Mouse (Mus musculus): ENCODE data around the gene 2210010C04Rik.

Gene 2210010C04Rik

DNA sequence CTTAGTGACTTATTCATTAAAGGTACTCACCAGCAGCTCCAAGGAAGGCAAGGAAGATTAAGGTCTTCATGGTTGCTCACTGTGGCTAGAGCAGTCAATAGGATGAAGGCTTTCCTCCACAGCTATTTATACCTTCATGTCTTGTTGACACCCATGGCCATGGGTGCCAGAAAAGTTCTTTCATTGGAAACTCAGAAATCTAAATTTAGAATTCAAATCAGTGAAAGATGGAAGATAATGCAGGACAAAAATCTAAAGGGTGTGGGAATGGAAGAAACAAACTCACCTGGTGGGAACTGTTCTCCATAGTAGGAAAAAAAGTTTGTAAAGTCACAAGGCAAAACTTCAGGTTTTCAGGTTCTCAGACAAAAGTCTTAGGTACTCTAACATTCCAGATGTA is at the start of gene 2210010C04Rik:
Gene 2210010C04Rik, minus strand, starts transcription at position 101 of the 400 bp plus-strand sequence.
- DNase-seq (ENCODE audit: low read depth) = no peak

DNA sequence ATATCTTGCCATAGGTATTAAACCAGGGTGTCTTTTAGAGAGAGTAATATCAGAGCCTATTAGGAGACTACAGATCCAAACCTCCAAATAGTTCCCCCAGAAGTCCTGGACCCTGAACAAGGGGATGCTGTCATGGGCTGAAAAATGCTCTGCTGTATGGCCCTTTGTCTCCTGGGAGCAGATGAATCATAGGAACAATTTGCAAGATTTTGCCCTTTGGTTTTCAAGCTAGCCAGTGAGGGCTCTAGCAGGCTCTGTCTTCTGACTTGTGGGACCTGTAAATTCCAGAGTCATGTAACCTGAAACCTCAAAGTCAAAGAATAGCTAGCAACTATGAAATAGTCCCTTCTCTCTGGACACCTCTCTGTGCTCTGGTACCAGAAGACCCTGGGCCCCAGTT is 44.8 kb upstream of the 2210010C04Rik start:
- no peak for DNase-seq (ENCODE audit: low read depth)

DNA sequence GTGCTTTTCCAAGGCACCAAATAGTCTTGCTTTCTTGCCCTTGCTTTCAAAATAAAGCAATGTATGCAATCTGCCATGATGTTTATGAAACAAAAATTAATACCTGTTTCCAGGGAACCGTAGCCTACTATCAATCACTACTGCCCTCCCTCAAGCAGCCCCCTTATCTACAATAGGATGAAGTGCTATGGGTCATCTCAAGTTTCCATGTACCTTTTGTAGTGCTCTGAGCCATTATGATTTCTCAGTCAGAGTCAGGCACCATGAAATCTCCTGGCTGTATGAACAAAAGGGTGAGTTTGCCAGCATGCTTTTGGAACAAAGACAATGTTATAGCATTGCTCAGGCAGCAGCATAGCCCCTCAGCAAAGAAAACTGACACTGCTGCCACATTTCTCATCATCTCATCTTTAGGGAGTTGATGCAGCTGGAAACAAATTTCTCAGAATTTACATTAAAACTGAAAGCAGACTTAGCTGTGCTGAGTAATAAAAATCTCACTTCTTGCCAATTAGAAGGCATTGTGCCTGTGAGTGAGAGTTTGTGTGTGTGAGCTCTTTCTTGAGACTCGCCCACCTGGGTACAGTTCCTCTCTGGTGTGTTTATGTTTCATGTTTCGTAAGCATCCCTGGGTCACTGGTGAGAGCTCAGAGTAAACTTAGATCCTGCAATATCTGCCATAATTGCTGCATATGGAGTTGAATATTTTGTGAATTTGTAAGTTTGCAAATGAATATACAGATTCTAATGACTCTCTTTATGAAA is 43.4 kb upstream of the 2210010C04Rik start:
- DNase-seq (ENCODE audit: low read depth) = no peak

DNA sequence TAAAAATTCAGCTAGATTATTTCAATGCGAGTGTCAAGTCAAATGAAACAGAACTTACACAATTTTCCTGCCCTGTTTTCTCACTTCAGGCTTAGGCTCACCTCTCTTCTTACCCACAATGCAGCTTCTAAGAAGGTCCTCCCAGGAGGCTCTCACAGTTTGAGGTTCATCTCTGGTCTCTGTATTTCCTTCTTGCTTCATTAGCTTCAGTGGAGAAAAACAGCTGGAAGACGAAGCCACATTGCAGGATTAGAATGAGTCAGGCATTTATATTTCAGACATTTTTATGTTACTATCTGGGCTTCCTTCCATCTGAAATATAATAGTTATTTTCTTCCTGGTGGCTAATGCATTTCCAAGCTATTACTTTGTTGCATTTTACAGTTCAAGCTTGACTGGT is 40.4 kb upstream of the 2210010C04Rik start:
- DNase-seq (ENCODE audit: low read depth) = peak; percentile 19

DNA sequence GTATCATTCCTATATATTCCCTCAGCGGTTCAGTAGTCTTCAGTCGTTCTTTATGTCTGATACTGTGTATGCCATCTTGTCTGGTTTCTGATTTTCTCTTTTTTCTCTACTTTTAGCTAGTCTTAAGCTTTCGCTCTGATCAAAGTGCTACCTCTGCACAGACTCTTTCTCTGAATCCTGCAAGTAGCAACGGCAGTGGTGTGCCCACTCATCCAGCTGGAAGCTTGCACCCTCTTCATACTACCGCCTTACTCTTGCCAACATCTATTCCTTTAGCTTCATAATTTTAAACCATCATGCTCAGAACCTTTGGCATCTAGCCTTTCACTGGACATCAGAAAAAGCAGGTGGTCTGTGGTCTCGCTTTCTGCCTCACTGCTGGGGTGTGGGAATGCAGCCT is 28.0 kb upstream of the 2210010C04Rik start:
- DNase-seq (ENCODE audit: low read depth) = no peak

DNA sequence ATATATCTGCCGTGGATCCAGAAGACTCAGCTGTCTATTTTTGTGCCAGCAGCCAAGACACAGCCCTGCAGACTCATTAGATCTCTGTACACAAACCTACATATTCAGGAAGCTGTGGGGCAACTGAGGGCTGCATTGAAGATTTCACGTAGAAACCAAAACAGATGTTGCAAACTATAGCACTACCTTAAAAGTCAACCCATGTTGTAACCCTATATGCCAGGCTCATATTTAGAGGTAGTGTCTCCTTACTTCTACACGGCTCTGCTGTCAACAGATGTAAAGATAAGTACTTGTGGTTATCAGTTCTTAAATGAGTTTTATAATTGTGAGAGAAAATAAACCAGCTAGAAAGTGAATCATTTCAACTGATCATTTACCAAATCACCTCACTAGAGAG is 27.4 kb upstream of the 2210010C04Rik start:
- no peak for DNase-seq (ENCODE audit: low read depth)

DNA sequence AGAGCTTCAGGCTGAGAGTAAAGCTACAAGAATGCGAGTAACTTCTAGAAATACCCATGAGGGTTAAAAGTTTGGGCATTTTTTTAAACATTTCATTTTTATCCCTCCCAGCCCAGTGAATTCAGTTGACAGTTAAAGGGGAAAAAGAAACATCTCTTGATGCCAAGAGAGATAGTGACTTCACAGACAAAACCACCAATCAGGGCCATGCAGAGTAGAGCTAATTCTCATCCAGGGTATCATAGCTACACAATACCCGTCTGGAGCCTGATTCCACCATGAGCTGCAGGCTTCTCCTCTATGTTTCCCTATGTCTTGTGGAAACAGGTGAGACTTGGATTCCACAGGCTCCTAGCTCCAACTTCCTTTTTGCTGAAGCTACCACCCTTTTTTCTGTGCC is 26.8 kb upstream of the 2210010C04Rik start:
- DNase-seq (ENCODE audit: low read depth) = no peak

DNA sequence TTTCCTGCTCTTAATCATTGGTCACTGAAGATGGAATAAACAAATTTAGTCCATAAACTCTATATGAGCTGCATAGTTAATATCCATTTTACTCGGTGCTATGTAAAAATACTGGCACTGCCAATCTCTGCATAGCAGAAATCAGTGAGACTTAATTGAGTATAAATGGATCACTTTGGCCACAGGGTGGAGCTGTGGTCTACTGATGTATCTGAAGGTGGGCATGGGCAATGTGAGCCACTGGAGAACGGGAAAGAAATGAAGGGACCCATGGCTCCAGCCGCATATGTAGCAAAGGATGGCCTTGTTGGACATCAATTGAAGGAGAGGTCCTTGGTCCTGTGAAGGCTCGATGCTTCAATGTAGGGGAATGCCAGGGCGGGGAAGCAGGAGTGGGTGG is 25.8 kb upstream of the 2210010C04Rik start:
- no peak for DNase-seq (ENCODE audit: low read depth)

DNA sequence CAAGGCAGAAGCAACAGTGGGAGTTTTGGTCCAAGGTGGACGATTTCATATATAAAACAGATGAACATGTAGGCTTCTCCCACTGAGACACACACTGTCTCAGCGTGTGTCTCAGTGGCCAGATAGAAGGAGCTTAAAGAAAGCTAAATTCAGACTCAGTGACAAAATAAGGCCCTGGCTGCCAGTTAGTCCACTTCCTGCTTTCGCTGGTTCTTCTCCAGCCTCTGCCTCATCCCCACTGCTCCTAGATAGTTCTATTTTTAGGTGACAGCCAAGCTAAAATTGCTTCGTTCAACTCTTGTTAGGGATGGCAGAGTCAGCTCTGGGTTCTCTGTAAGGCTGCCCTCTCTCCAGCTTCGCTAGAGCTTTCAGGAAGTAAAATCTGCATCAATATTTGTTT is 22.3 kb upstream of the 2210010C04Rik start:
- no peak for DNase-seq (ENCODE audit: low read depth)

DNA sequence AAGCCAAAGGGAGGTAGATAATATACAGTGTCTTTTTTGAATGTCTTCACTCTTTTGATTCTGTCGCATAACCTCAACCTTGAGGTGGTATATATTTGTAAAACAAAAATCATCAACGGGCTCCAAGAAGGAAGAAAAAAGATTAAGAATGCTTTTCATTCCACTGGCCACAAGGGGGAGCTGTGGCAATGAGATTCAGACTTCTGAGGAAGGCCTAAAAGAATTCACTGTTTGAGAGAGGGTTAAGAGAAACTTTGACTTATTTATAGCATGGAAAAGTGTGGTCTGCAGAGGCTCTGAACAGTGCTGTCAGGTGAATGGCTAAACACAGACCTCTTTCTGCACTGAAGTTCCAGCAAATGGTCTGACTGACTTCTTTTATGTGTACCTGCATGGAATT is 20.3 kb upstream of the 2210010C04Rik start:
- no peak for DNase-seq (ENCODE audit: low read depth)

DNA sequence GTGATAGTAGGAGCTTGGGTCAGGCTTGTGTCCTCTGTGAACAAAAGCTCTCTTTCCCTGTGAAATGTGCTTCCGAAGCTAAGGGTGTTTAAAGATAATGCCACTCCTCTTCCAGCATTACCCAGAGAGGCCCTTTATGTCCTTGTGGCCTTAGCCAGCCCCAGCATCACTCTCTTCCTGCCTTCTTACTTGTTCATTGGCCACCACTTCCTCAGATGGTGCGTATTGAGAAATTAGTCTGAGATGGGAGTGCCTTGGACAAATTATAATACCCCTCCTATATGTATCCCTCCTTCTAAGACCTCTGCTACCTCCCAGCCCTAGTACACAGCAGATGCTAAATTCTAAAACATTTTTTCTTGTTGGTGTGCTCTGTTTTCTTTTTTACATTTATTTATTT is 19.1 kb upstream of the 2210010C04Rik start:
- no peak for DNase-seq (ENCODE audit: low read depth)

DNA sequence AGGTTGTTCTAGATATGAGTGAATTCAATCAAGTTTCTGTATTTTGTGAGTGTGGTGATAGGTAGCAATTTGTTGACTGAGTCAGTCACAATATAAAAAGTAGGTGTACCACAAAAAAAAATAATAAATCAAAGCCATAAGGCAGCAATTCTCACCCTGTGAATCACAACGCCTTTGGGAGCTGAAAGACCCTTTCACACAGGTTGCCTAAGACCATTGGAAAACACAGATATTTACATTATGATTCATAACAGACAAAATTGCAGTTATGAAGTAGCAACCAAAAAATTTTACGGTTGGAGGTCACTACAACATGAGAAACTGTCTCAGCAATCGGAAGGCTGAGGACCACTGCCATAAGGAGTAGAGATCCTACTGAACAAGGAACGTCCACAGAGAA is 16.5 kb upstream of the 2210010C04Rik start:
- no peak for DNase-seq (ENCODE audit: low read depth)

DNA sequence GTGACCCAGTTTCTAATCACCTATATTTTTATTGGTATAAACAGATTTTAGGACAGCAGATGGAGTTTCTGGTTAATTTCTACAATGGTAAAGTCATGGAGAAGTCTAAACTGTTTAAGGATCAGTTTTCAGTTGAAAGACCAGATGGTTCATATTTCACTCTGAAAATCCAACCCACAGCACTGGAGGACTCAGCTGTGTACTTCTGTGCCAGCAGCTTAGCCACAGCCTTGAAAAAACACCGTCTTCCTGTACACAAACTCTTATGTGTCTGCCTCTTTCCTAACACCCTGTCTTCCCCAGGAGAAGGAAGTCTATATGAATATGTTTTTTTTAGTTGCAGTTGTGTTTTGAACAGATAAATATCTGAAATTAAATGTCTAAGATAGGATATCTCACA is 13.3 kb upstream of the 2210010C04Rik start:
- DNase-seq (ENCODE audit: low read depth) = peak; percentile 54

DNA sequence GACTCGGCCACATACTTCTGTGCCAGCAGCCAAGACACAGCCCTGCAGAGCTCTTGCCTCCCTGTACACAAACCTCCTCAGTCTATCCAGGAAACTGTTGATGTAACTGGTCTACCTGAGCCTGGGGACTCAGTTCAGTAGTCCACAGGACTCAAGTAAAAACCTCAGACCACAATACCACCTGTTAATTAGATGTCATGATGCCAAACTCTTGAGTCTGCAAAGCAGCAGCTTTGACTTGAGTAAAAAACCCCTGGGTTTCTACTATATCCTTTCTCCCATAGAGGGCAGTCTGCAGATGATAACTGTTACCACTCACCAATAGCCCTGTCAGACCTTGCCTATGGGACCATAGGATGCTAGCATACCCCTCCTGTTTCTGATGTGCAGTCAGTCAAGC is 12.7 kb upstream of the 2210010C04Rik start:
- no peak for DNase-seq (ENCODE audit: low read depth)

DNA sequence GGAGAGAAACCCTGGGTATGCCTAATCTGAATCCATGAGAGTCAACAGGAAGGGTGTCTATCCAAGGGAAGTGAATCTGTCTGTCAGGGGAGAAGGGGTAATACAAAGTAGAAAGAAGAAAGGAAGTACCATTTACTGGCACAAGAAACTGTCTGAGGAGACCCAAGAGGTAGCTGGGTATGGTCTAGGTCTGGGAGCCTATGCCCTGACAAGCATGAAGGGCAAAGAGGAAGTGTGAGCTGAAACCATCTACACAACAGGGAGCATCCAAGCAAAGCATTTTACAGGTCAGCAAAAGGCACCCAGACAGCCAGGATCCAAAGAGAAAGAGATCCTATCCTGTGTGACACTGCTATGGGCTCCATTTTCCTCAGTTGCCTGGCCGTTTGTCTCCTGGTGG is 11.9 kb upstream of the 2210010C04Rik start:
- no peak for DNase-seq (ENCODE audit: low read depth)

DNA sequence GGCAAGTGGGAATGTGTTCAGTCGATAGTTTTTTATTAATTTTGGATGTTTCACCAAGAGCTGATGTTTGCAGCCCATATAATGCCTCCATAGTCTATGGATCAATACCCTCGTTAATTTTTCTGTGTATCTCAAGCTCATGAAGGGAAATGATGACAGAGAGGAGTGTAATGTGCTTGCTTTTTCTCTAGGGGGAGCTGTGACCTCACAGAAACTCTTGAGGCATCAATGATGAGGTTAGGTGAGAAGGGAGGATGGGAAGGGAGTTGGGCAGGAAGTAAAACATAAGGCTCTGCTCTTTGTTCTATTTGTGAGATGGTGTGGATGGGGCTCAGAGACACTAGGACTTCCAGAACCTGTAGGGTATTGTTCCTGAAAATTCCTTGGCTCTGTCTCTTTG is 11.2 kb upstream of the 2210010C04Rik start:
- no peak for DNase-seq (ENCODE audit: low read depth)

DNA sequence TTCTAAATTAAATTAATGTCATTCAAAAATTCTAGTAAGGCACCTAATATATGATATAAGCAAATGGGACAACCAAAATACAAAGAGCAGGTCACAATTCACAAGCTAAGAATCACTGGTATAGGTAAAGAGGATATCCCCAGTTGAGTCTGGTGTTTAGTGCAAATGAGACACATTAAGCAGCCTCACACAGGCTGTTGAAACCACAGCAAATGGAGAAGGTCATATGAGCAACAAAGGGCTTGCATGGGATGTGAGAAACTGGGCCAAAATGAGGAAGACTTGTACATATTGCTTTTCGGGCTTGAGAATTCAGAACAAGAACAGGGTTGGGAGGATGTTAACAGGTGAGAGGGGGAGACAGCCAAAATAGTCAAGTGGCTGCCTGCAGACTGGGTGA is 9.4 kb upstream of the 2210010C04Rik start:
- DNase-seq (ENCODE audit: low read depth) = no peak

DNA sequence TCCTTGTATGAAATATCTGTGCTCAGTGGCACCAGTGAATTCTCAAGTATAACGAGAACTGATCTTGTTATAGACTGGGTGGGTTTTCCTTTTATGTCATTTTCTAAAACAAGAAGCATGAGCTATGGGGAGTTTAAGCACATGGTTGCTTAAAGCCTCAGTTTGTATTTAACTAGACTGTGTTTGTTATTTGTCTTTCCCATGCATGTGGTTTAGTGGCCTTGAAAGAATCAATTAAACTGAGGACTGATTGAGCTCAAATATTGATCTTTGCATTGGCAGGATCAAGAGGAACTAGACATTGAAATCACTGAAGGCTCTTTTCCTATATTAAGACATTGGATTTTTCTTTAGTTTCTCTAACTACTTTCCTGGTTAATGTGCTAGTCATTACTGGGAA is 9.0 kb upstream of the 2210010C04Rik start:
- no peak for DNase-seq (ENCODE audit: low read depth)

DNA sequence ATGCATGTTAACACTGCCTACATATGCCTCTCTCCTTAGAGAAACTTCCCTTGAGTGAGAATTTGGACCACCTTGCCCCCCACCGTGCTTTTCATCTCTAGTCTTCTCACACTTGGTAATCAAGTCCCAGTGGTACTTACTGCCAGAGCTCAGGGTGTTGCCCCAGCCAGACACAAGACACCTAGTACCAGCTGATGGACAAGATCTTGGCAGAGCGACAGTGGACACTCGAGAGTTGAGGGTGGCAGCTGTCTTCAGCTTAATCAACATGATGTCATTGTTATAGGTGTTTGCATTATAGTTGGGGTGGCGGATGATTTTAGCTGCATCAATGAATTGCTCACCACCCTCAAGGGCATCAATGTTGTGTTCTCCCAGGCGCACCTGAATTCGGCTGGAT is 2.5 kb downstream of the 2210010C04Rik start:
- DNase-seq (ENCODE audit: low read depth) = no peak

DNA sequence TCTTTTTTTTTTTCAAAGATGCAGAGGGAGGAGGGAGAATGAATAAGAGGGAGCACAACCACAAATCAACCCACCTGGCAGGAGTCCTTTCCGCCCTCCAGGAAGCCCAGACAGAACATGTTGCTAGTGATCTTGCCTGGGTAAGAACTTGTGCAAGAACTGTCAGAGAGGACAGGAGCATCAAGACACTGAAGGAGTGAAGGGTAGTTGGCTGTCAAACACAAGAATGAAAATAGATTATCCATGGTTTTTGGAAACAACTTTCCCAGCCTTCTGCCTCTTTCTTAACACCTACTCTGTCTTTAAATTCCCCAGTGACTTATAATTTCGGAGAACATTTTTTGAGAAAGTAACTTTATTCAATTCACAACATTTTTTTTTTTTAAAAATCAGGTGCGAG is 3.1 kb downstream of the 2210010C04Rik start:
- DNase-seq (ENCODE audit: low read depth) = no peak

DNA sequence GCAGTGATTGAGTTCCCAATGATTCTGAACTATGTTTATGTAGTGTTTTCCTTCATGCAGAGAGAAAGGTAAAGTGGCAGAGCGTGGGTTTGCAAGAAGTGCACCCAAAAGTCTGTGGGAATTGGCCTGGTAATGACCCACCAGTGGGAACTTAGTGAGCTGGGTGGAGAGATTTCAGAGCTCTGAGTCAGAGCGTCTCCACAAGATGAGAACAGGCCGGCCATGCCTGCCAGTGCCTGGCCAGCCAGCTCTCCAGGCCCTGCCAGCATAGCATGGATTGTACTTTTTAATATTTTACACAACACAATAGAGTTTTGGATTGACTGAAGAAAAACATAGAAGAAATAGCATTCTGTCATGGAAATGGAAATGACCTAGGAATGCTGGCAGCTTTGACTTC is 4.5 kb downstream of the 2210010C04Rik start:
- peak; percentile 68 for DNase-seq (ENCODE audit: low read depth)

DNA sequence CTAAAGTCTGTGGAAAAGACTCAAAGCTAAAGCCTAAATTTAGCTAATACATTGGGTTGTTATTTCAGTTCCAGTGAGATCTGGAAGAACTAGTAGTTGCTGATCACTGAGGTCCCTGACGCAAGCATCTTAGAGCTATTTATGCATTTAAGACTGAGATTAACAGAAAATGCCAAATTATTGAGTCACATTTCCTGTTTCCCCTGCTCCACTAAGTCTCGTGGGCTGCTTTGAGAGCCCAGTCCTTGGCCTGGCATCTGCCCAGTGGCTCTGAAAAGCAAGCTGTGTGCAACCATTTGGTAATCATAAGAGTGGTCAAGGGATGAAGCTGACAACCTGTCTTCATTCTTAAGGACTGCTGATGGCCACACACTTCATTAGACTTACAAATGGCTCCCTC is 8.3 kb downstream of the 2210010C04Rik start:
- peak; percentile 89 for DNase-seq (ENCODE audit: low read depth)

DNA sequence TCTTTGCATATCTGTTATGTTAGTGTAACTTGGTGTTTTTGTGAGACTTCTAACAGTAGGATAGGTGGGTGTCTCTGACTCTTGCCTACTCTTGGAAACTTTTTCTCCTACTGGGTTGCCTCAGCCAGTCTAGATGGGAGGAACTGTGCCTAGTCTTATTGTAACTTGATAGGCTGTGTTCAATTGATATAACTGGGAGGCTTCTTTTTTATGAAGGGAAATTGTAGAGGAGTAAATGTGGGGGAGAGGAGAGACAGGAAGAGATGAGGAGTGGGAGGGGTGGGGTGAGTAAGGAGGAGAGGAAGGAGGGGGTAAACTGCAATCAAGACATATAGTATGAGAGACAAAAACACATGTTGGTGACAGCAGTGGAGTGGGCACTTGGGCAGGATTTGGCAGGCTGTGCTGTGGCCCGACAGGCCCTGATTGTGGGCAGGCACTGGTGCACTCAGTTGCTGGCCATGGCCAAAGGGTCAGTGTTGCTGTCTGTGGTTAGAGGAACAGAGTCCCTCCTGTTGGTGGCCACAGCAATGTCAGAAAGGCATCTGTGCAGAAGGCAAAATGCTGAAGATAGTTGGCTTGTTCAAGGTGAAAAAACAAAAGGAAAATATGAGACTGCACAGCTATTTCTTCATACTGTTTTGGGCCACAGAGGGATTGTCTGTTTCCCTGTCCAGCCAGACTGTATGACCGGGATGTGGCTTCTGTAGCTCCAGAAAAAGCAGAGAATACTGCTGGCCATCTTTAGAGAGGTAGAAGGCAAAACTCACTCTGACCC is 9.2 kb downstream of the 2210010C04Rik start:
- DNase-seq (ENCODE audit: low read depth) = peak; percentile 30

DNA sequence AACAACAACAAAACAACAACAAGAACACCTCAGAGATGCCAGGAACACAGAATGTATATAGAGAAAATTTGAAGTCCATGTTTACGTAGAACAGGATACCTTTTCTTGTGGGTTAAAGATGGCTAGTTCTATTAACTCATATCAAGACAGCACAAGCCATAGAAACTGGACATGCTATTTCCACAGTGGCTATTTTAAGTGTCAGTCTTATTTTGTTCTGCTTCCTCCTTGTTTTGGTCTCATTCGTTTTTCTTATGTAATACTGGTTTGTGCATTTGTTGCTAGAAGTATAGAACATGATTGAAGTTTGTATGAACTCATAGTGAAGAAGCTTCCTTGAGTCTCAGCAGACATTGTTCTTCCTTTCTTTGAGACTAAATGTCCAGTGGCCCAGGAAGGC is 16.2 kb downstream of the 2210010C04Rik start:
- DNase-seq (ENCODE audit: low read depth) = no peak

Data from fibroblast of lung, adult 2 months (primary cell).